Mouse (Mus musculus) spleen, adult 12 weeks (tissue): ENCODE results near the gene Tgfbr3.

ENCODE experiments used
- DNase-seq: peaks from one replicate; pipeline ENCODE4 v3.0.0; 2022; ENCODE audit warnings: low spot score

Gene Tgfbr3

GRCm38 (mm10) chr5:107171861-107172260, 117.6 kb downstream of the Tgfbr3 start:
- DNase-seq = no peak

GRCm38 (mm10) chr5:107169796-107170195, 119.6 kb downstream of the Tgfbr3 start:
- no peak for DNase-seq

- DNase-seq = no peak
These were observed 121.5 kb downstream of the Tgfbr3 start for GRCm38 (mm10) chr5:107167872-107168300.

GRCm38 (mm10) chr5:107167373-107167772, 122.1 kb downstream of the Tgfbr3 start:
- no peak for DNase-seq

- DNase-seq = no peak
These were observed 122.6 kb downstream of the Tgfbr3 start for GRCm38 (mm10) chr5:107166659-107167370.

DNA sequence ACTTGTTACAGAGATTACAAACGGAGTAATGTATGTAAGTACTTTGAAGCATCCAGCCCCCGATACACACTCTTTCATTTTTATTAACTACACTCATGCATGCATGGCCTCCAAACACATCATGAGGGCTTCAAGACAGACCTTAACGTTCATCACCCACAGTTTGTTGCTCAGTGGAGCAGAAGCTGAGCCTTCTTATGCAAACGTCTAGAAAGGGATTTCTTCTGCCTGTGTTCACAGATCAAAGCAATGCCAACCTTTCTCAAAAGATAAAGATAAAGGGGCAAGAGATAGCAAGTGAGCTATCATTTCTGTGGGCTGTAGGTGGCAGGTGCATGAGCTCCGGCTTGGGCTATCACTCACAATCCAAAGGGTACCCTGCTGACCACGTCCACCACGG, 123.7 kb downstream of the Tgfbr3 start:
- no peak for DNase-seq

GRCm38 (mm10) chr5:107165271-107165670, 124.2 kb downstream of the Tgfbr3 start:
- DNase-seq = no peak

DNA sequence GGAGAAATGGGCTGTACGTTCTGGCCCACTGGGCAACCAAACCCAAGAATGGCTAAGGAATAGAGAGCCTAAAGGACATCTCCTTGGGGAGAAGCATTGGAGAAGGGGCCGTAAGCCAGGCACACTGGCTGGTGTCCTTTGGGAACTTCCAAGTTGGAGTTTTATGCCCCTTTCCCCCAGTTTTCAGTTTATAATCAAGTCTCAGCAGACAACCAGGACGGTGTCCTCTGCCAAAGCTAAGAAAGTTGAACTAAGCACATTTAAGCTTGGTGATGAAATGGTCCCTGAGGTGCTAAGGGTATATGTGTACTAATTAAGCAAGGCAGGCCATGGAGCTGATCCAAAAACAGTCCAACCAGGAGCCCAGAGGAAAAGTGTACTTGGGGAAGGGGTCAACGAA, 124.6 kb downstream of the Tgfbr3 start:
- no peak for DNase-seq

DNA sequence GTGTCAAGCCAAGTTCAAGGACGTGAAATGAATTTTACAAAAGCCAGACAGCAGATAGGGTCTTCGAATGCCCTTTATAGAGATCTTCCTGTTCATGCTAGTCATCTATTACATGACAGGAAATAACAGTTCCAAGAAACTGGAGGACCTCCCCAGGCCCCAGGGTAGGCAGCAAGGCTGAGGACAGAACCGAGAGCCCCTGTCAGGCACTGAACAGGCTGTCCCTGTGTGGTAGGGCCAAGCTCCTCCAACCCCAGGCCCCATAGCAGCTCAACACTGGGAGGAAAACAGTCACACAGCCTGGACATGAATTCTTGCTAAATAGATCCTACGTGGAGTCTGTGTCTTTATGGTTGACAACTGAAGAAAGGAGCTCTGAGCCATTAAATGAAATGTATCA, 125.3 kb downstream of the Tgfbr3 start:
- DNase-seq = no peak

- DNase-seq = no peak
These were observed 126.1 kb downstream of the Tgfbr3 start for GRCm38 (mm10) chr5:107163336-107163735.

DNA sequence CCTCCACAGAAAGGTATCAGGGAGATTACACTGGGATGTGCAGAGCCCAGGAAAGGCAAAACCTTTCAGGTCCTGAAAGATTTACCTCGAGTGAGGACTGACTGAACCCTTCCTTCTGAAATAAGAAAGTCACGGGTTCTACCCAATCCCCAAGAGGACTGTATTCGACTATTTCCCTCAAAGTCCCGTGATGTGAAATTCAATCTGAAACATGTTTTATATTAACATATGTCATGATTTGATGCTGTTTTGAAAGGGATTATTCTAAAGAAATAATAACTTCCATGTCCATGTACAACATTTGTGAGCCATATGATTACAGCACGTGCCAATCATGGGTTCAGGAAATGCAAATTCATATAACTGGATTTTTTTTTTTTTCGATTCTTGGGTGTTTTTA, 126.6 kb downstream of the Tgfbr3 start:
- no peak for DNase-seq

DNA sequence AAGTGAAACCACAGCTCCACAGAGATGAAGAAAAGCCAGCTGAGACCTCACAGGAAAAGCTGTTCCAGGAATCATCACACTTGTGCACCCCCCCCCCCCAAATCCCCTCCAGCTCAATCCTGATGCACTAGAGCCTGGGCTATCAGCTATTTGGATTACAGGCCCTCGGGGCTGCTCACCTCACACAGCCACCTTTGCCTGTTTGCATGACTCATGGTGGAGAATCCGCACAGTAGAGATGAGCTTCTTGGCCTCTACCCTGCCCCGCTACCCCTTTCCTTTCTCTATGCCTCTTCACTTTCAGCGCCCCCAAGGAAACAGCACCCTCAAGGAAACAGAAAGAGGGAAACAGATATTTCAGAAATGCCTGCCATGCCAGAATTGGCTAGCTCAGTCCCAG, 127.1 kb downstream of the Tgfbr3 start:
- DNase-seq = no peak

GRCm38 (mm10) chr5:107159914-107160890, 129.2 kb downstream of the Tgfbr3 start:
- DNase-seq = no peak

GRCm38 (mm10) chr5:107158531-107159178, 130.8 kb downstream of the Tgfbr3 start:
- DNase-seq = no peak

DNA sequence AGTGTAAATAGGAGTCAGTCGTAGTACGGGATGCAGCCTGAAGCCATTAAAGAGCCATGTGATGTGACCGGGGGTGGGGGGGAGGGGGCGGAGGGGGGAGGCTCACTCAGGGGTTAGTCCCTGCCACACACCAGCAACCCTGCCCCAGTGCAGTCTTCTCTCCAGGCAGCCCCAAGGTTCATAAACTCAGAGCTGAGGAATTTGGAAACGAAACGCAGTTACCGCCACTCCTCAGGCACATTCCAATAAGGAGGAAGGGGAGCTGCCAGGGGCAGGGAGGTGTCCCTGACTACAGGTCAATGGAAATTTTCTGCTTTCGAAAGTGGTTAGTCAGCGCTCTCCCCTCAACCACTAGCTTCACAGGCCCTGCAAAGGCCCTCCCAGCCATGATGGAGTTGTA, 132.0 kb downstream of the Tgfbr3 start:
- DNase-seq = no peak

- DNase-seq = no peak
These were observed 133.3 kb downstream of the Tgfbr3 start for GRCm38 (mm10) chr5:107156096-107156495.

- DNase-seq = no peak
These were observed 136.4 kb downstream of the Tgfbr3 start for GRCm38 (mm10) chr5:107152989-107153388.

GRCm38 (mm10) chr5:107151320-107151719, 138.1 kb downstream of the Tgfbr3 start:
- no peak for DNase-seq

DNA sequence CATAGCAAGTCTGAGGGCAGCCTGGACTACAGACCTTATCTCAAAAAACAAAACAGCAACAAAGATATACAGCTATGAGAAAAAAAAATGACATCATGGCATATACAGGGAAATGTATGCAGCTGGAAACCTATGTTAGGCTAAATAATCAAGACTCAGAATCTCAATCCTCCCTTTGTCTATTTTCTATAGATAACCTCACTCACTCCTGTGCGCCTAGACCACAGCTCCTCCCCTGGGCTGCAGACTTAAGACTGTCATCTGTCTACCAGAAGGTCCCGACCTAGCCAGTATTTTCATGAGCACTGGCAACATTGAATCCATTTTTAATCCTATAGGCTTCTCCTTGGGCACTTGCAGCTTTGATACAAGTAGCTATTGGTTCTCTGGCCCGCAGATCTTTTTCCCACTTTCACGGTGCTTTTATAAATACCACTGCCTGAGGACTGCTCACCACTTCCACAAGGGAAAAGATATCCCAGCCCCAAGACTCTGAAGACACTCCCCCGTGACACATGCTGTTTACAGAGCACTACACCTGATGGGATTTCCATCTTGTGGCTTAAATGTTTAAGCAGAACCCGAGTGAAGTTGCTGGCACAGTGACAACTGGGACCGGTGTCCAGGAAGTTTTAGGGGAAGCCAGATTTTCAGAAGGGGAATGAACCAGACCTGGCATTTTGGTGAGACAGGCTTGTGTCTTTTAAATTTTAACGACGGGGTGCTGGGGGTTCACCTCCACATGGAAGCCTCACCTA, 138.7 kb downstream of the Tgfbr3 start:
- no peak for DNase-seq

DNA sequence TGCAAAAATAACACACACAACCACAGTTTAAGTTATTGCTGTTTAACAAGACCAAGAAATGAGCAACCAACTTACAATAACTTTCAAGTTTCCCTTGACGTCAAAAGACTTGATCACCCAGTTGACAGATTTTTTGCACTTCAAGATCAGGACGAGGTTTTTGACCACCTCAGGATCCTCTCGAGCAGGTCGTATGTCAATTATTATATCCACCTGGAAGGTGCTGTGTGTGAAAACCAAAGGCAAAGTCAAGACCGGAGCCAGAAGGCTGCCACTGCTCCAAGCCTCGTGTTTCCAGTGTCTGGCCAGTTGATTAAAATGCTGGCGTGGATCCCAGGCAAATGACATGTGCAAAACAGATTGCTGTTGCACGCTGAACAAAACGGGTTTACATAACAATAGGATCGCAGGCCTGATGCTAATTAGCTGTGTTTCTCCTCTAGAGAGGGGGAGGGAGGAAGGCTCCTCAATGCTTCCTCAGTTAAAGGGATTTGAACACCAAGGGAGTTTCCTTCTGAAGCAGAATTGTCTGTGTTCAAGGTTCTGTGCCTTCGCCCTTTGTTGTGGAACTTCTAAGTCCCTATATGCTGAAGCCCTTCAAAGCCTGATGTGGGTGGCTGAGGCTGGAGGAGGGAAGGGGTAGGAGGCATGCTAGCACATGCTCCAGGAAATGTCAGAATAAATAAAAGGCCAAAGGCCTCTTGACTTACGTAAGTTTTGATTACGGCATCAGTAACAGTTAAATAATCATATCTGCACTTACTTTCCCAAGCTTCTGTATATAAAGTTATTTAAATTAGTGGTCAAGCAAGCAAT, 141.3 kb downstream of the Tgfbr3 start:
- DNase-seq = peak; percentile 9

- no peak for DNase-seq
These were observed 142.0 kb downstream of the Tgfbr3 start for GRCm38 (mm10) chr5:107147413-107147812.
